Mouse (Mus musculus) left cerebral cortex, postnatal 14 days (tissue): ENCODE measurements around the gene Dbp. TPM values are rescaled to one million over a fixed set of nuclear protein-coding genes. Genes with fewer than 3 reads are reported as not detected.
"Not testable (repeated sequence)": the region's sequence is repeated elsewhere in the genome, so short reads cannot be mapped to it uniquely, and the experiment has no call there.

Experiments
- DNase-seq, 2 experiments: peaks; one replicate each; pipeline ENCODE4 v3.0.0; 2021 to 2022; ENCODE audit warnings: low spot score in 2 of 2, mixed read lengths in 1 of 2
- intact Hi-C: fragments of 180-260 bp; cut with DNase I; formaldehyde crosslinking; loops from one replicate; pipeline ENCODE4 v1.15.1; 2025
- long read RNA-seq, 2 experiments: library from polyadenylated mRNA; stranded (forward); transcript quantifications; one replicate each; pipeline ENCODE4 v2.0.0; 2021
- total RNA-seq, 2 experiments: library from RNA; stranded (reverse); gene quantifications; 2 replicates each; pipeline ENCODE4 v1.2.3; 2021

Gene Dbp
- 10 to 100 TPM; 68.7 to 83.5 TPM for total RNA-seq
- long read RNA-seq, experiment 1, transcript Dbp-201 (4 exons, 1,837 nt) = major isoform, 110 of 115 reads
- long read RNA-seq, experiment 1, partial matches to known transcripts = 0 of 115 reads
- long read RNA-seq, experiment 1, other reads (novel, unspliced or antisense) = 0 of 115 reads
- long read RNA-seq, experiment 2, transcript Dbp-201 (4 exons, 1,837 nt) = major isoform, 69 of 83 reads
- long read RNA-seq, experiment 2, partial matches to known transcripts = 7 of 83 reads
- long read RNA-seq, experiment 2, other reads (novel, unspliced or antisense) = 3 of 83 reads

DNA sequence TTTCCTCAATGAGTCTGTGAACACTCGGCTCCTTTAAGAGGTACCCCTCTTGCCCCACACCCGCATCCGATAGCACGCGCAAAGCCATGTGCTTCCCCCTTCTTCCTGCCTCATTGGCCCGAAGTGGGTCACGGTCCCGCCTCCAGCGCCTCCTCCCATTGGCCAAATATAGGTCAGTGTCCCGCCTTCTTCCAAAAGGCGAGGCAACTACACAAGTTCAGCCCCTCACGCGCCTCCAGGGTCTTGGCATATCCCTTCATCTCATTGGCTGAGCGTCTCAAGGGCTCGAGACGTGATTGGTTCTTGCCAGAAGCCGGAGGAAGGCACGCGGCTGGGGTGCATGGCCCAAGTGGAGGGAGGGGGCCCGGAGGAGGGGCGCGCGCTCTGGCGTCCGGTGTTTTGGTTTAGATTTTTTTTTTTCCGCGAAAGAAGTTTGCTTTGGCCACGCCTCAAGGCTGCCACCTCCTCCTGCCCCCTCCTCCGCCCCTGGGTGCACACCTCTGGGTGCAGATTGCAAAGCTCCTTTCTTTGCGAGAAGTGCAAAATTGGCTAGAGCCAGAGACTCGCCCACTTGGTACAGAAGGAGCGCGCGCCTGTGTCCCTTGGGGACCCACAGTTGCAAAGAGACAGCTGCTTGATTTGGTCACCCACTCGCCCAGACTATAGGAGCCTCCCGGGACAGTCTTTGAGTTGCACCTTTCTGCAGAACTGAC, at the start of gene Dbp:
Dbp (plus strand) TSS at position 359 of the 713 bp plus-strand sequence.
- DNase-seq = peak; percentile 99 to 100
- intact Hi-C loops = loop anchor here (10.0 kb wide), 1 partner anchor 240 kb away; the partner anchor contains the start of gene Bax

DNA sequence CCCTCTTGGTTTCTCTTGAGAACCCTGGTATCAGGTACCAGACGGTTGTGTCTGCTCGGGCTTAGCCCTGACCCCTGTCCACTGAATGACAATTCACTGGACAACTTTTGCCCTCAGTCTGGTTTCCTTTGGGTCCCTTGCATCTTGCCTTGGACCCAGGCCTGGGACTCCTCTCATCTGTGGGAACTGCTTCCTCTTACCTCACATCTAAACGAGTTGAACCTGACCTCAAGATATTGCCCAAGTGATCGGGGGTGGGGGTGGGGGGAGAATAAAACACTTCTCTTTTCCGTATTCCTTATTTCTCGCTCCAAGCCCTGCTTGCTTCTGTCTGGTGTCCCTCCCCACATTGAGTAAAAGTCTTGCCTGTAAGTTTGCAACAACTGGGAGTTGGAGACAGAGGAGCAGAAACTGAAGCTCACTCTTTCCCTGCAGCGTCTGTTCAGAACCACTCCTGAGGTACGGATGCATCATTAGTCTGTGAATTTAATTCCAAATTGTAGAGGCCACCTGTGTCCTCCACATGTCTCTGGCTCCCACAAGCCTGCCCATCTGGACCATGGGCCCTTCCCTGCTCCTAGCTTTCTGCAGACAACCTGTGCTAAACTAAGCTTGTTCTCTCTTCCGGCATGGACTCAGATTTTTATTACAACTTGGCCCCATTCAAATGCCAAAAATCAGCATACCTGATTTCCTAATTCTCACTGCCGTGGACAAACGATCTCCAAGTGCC, 44.0 kb upstream of the Dbp start:
- intact Hi-C loops = loop anchor here (10.0 kb wide), 1 partner anchor 56 kb away; no protein-coding TSS in a partner anchor
- DNase-seq = no peak

- not testable (repeated sequence) for DNase-seq
- intact Hi-C loops = loop anchor here (10.0 kb wide), 1 partner anchor 57 kb away; no protein-coding TSS in a partner anchor
Observed at GRCm38 (mm10) chr7:45661702-45662101, 43.2 kb upstream of the Dbp start.

DNA sequence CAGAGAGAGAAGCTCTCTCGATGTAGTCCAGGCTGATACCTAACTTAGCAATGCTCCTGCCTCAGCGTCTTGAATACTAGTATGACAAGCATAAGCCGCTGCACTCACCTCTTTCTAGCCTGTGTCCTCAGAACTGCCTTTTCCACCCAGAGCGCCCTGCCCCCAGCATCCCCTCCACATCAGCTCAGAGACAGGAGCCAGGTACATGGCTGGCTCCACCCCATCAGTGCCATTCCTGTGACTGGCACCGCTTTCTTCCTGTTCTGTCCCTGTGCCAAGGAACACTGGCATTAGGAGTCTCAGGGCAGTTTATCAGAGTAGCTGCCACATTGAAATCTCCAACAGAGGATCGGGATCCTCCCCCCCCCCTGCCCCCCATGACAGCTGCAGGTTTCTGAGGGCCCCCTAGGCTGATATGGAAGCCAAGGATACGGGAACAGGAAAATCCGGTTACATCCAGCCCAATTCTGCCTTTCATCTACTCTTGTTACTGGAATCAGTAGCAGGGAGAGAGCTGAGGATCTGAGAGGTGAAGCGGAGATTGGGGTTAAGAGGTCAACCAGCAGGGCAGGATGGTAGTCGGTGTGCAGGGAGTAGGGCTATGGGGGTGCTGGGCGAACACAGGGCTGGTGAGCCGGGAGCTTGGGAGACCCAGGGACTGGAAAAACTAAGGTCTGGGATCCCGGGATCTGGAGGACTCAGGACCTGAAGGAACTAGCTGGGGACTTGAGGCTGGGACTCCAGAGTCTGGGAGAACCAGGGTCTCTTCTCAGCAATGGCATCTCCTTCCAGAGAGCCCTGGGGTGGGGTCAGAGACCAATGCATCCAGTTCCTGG, 39.4 kb upstream of the Dbp start:
- no peak for DNase-seq
- intact Hi-C loops = loop anchor here (10.0 kb wide), 1 partner anchor 61 kb away; no protein-coding TSS in a partner anchor

- DNase-seq = no peak
- intact Hi-C loops = loop anchor here (10.0 kb wide), 1 partner anchor 61 kb away; no protein-coding TSS in a partner anchor
Observed at GRCm38 (mm10) chr7:45666161-45666560, 38.7 kb upstream of the Dbp start, which contains the start of gene Fut2. Fut2 (minus strand) TSS chr7:45666394.

- peak; percentile 57 to 60 for DNase-seq
- intact Hi-C loops = loop anchor here (10.0 kb wide), 1 partner anchor 63 kb away; no protein-coding TSS in a partner anchor
Observed at GRCm38 (mm10) chr7:45667761-45668160, 37.1 kb upstream of the Dbp start.

GRCm38 (mm10) chr7:45668921-45669320, 36.0 kb upstream of the Dbp start:
- intact Hi-C loops = loop anchor here (10.0 kb wide), 1 partner anchor 64 kb away; no protein-coding TSS in a partner anchor
- no peak for DNase-seq

GRCm38 (mm10) chr7:45677627-45678295, 27.1 kb upstream of the Dbp start:
- intact Hi-C loops = no loop called here
- DNase-seq = no peak

GRCm38 (mm10) chr7:45678513-45678912, 26.4 kb upstream of the Dbp start:
- no peak for DNase-seq
- intact Hi-C loops = no loop called here

GRCm38 (mm10) chr7:45679966-45680621, 24.8 kb upstream of the Dbp start:
- intact Hi-C loops = loop anchor here (5.0 kb wide), 1 partner anchor 83 kb away; no protein-coding TSS in a partner anchor
- no peak for DNase-seq

- intact Hi-C loops = loop anchor here (5.0 kb wide), 1 partner anchor 84 kb away; no protein-coding TSS in a partner anchor
- DNase-seq = no peak
Observed at GRCm38 (mm10) chr7:45681046-45681736, 23.7 kb upstream of the Dbp start.

DNA sequence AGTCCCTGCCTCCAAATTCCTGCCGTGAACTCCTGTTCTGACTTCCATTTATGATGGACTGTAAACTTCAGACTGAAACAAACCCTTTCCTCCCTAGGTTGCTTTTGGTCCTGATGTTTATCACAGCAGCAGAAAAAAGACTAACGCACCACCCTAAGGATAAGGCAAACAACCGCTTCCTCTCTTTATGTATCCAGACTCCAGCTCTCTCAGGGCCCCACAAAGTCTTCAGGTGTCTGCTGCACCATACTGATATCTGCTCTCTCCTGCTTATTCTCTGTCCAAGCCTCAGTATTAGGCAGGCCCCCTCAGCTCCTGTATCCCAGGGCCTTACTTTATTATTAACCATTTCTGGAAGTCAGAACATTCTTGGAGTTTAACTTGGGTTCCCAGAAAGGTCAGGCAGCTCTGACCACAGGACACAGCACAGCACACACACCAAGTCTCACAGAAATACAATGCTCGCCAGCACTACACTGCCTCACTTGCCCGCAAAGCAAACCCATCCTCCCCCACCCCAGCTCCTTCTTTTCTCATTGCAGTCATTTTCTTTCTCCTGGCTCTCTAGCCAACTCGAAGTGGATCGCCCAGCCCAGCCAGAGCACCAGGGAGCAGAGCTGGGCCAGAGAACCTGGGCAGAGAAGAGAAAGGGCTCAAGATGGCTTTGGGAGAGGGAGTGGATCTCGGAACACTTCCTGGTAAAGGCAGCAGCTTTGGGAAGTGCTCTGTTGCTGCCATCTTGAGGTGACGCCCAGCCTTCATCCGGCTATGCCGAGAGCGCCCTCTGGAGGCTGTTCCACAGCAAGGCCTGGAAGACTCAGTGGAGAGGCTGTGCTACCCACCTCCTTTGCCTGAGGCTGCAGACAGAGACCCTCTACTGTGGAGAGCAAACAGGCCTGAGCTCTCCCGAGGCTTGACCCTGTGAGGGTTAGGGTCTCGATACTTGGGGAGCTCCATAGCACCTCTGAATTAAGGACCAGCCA, 22.5 kb upstream of the Dbp start:
- DNase-seq = peak; percentile 88 to 90
- intact Hi-C loops = loop anchor here (5.0 kb wide), 1 partner anchor 85 kb away; no protein-coding TSS in a partner anchor

GRCm38 (mm10) chr7:45683396-45684050, 21.4 kb upstream of the Dbp start, which contains the start of gene Ntn5:
Ntn5 (plus strand) TSS chr7:45684022.
- intact Hi-C loops = loop anchor here (5.0 kb wide), 1 partner anchor 86 kb away; no protein-coding TSS in a partner anchor
- no peak for DNase-seq

GRCm38 (mm10) chr7:45685811-45686210, 19.1 kb upstream of the Dbp start:
- no peak for DNase-seq
- intact Hi-C loops = no loop called here

GRCm38 (mm10) chr7:45686841-45687240, 18.0 kb upstream of the Dbp start:
- intact Hi-C loops = no loop called here
- DNase-seq = no peak
